Mouse (Mus musculus): ENCODE results near the gene Thbs3.

GRCm38 (mm10) chr3:89215853-89216252 is 873 bp downstream of the Thbs3 start:
- TF ChIP-seq MAFK (IDR thresholded peaks at IDR 0.05; ENCODE audit: insufficient read depth, low read depth, low read length) (no peak), HCFC1 (IDR thresholded peaks at IDR 0.05; ENCODE audit: borderline replicate concordance, insufficient read depth, low read length) (no peak), CHD2 (IDR thresholded peaks at IDR 0.05; ENCODE audit: low read depth, low read length) (no peak), ZNF384 (IDR thresholded peaks at IDR 0.05; ENCODE audit: low read depth, low read length) (no peak)
